Mouse (Mus musculus) MEL (cell line): ENCODE results near the gene Rab4b. TPM values are rescaled to one million over a fixed set of nuclear protein-coding genes. Genes with fewer than 3 reads are reported as not detected.
A peak's percentile ranks its signal among the peaks of the same experiment; 100 is the strongest.

Experiments used
- DNase-seq: peaks from one replicate; pipeline ENCODE4 v3.0.0; 2011; ENCODE audit warnings: low read depth, low spot score
- H3K27ac ChIP-seq: 2 replicates; pipeline ENCODE4 v1.5.1; 2012; ENCODE audit warnings: low read depth, mild to moderate bottlenecking, control low read depth, low read length, moderate library complexity; ENCODE audit not compliant: control insufficient read depth
- H3K27me3 ChIP-seq, 2 experiments: fragments of 150-350 bp in 1 of 2; sonication (generic) in 1 of 2; 2 replicates each; pipeline ENCODE4 v1.6.1; 2012; ENCODE audit warnings: low read length in 2 of 2, mild to moderate bottlenecking in 2 of 2, improper control_type of control experiment in 1 of 2, moderate library complexity in 1 of 2; ENCODE audit not compliant: insufficient read depth in 2 of 2, control insufficient read depth in 1 of 2
- H3K36me3 ChIP-seq, 2 experiments: 2 replicates each; pipeline ENCODE4 v1.6.1; 2012 to 2014; ENCODE audit warnings: low read length in 2 of 2, improper control_type of control experiment in 1 of 2, inconsistent platforms in 1 of 2, mild to moderate bottlenecking in 1 of 2; ENCODE audit not compliant: insufficient read depth in 2 of 2, control insufficient read depth in 1 of 2
- H3K4me1 ChIP-seq, 2 experiments: fragments of 150-350 bp in 1 of 2; sonication (generic) in 1 of 2; 2 replicates each; pipeline ENCODE4 v1.6.1; 2012; ENCODE audit warnings: low read length in 2 of 2, improper control_type of control experiment in 1 of 2, mild to moderate bottlenecking in 1 of 2; ENCODE audit not compliant: insufficient read depth in 2 of 2, control insufficient read depth in 1 of 2
- H3K4me3 ChIP-seq, 2 experiments: fragments of 150-350 bp in 1 of 2; sonication (generic) in 1 of 2; 2 replicates each; pipeline ENCODE4 v1.5.1; 2012; ENCODE audit warnings: low read depth in 2 of 2, low read length in 2 of 2, mild to moderate bottlenecking in 2 of 2, moderate library complexity in 2 of 2, control low read depth in 1 of 2, improper control_type of control experiment in 1 of 2; ENCODE audit not compliant: control insufficient read depth in 1 of 2, insufficient read depth in 1 of 2
- H3K79me2 ChIP-seq: 2 replicates; pipeline ENCODE4 v1.6.1; 2012; ENCODE audit warnings: mild to moderate bottlenecking, low read length, moderate library complexity; ENCODE audit not compliant: control insufficient read depth, poor library complexity, insufficient read depth
- H3K9ac ChIP-seq: 2 replicates; pipeline ENCODE4 v1.6.1; 2012; ENCODE audit warnings: low read depth, mild to moderate bottlenecking, control low read depth, low read length, moderate library complexity; ENCODE audit not compliant: control insufficient read depth, poor library complexity, severe bottlenecking
- H3K9me3 ChIP-seq: fragments of 150-350 bp; sonication (generic); replicated peaks from 2 replicates; pipeline ENCODE4 v1.6.1; 2012; ENCODE audit warnings: mild to moderate bottlenecking, low read length, improper control_type of control experiment, moderate library complexity; ENCODE audit not compliant: insufficient read depth
- BHLHE40 ChIP-seq: IDR thresholded peaks from 2 replicates; pipeline ENCODE4 v1.6.1; 2012; ENCODE audit warnings: low read depth, mild to moderate bottlenecking, inconsistent platforms, low read length, improper control_type of control experiment, borderline replicate concordance
- CHD1 ChIP-seq: IDR thresholded peaks from 2 replicates; pipeline ENCODE4 v1.6.1; 2012; ENCODE audit warnings: low read depth, mild to moderate bottlenecking, inconsistent platforms, low read length, improper control_type of control experiment
- CHD2 ChIP-seq: IDR thresholded peaks from 2 replicates; pipeline ENCODE4 v1.6.1; 2011; ENCODE audit warnings: low read length, improper control_type of control experiment
- CTCF ChIP-seq, 3 experiments: IDR thresholded peaks in 2 of 3; conservative IDR thresholded peaks in 1 of 3; 2 replicates each; pipeline ENCODE4 v1.5.1; 2011 to 2012; ENCODE audit warnings: low read length in 3 of 3, low read depth in 2 of 3, mild to moderate bottlenecking in 2 of 3, improper control_type of control experiment in 1 of 3, inconsistent platforms in 1 of 3, mixed read lengths in 1 of 3, moderate library complexity in 1 of 3; ENCODE audit not compliant: control insufficient read depth in 1 of 3, insufficient read depth in 1 of 3, poor library complexity in 1 of 3, severe bottlenecking in 1 of 3
- E2F4 ChIP-seq: IDR thresholded peaks from 2 replicates; pipeline ENCODE4 v1.6.1; 2011; ENCODE audit warnings: low read depth, low read length, improper control_type of control experiment, borderline replicate concordance
- ELF1 ChIP-seq: IDR thresholded peaks from 2 replicates; pipeline ENCODE4 v1.6.1; 2014; ENCODE audit warnings: low read depth, mild to moderate bottlenecking, inconsistent platforms, low read length, improper control_type of control experiment, moderate library complexity
- ETS1 ChIP-seq: IDR thresholded peaks from 2 replicates; pipeline ENCODE4 v1.6.1; 2012; ENCODE audit warnings: low read depth, mild to moderate bottlenecking, inconsistent platforms, low read length, improper control_type of control experiment, moderate library complexity
- GABPA ChIP-seq: IDR thresholded peaks from 2 replicates; pipeline ENCODE4 v1.6.1; 2012; ENCODE audit warnings: low read depth, mild to moderate bottlenecking, inconsistent platforms, low read length, improper control_type of control experiment, moderate library complexity
- GATA1 ChIP-seq: IDR thresholded peaks from 2 replicates; pipeline ENCODE4 v1.6.1; 2011; ENCODE audit warnings: low read depth, low read length, improper control_type of control experiment
- HCFC1 ChIP-seq: IDR thresholded peaks from 2 replicates; pipeline ENCODE4 v1.6.1; 2012; ENCODE audit warnings: low read depth, mild to moderate bottlenecking, inconsistent platforms, low read length, improper control_type of control experiment, moderate library complexity
- JUND ChIP-seq: IDR thresholded peaks from 2 replicates; pipeline ENCODE4 v1.6.1; 2011; ENCODE audit warnings: low read depth, mild to moderate bottlenecking, improper control_type of control experiment, low read length
- MAX ChIP-seq: IDR thresholded peaks from 2 replicates; pipeline ENCODE4 v1.6.1; 2011; ENCODE audit warnings: low read length, improper control_type of control experiment
- MAZ ChIP-seq: IDR thresholded peaks from 2 replicates; pipeline ENCODE4 v1.6.1; 2012; ENCODE audit warnings: low read depth, mild to moderate bottlenecking, inconsistent platforms, low read length, improper control_type of control experiment
- MEF2A ChIP-seq: IDR thresholded peaks from 2 replicates; pipeline ENCODE4 v1.6.1; 2014; ENCODE audit warnings: low read depth, mild to moderate bottlenecking, inconsistent platforms, low read length, improper control_type of control experiment; ENCODE audit not compliant: poor library complexity, insufficient replicate concordance, severe bottlenecking; ENCODE audit errors: extremely low read depth
- MXI1 ChIP-seq: IDR thresholded peaks from 2 replicates; pipeline ENCODE4 v1.6.1; 2011; ENCODE audit warnings: mild to moderate bottlenecking, low read depth, low read length, improper control_type of control experiment
- MYC ChIP-seq: IDR thresholded peaks from 2 replicates; pipeline ENCODE4 v1.6.1; 2011; ENCODE audit warnings: low read depth, mild to moderate bottlenecking, low read length, improper control_type of control experiment, moderate library complexity
- NELFE ChIP-seq: IDR thresholded peaks from 2 replicates; pipeline ENCODE4 v1.6.1; 2011; ENCODE audit warnings: low read depth, low read length, improper control_type of control experiment
- POLR2AphosphoS2 ChIP-seq: IDR thresholded peaks from 2 replicates; pipeline ENCODE4 v1.6.1; 2011; ENCODE audit warnings: low read length, improper control_type of control experiment
- POLR2AphosphoS5 ChIP-seq: IDR thresholded peaks from 2 replicates; pipeline ENCODE4 v1.6.1; 2012; ENCODE audit warnings: low read depth, borderline replicate concordance, mild to moderate bottlenecking, inconsistent platforms, low read length, moderate library complexity, mixed read lengths
- RAD21 ChIP-seq: IDR thresholded peaks from 2 replicates; pipeline ENCODE4 v1.6.1; 2011; ENCODE audit warnings: mild to moderate bottlenecking, low read depth, low read length, improper control_type of control experiment
- RCOR1 ChIP-seq: IDR thresholded peaks from 2 replicates; pipeline ENCODE4 v1.6.1; 2012; ENCODE audit warnings: low read depth, mild to moderate bottlenecking, inconsistent platforms, low read length, improper control_type of control experiment
- SIN3A ChIP-seq: IDR thresholded peaks from 2 replicates; pipeline ENCODE4 v1.6.1; 2012; ENCODE audit warnings: low read length, improper control_type of control experiment, inconsistent platforms
- SMC3 ChIP-seq: IDR thresholded peaks from 2 replicates; pipeline ENCODE4 v1.6.1; 2011; ENCODE audit warnings: low read depth, low read length, improper control_type of control experiment
- TAL1 ChIP-seq: IDR thresholded peaks from 2 replicates; pipeline ENCODE4 v1.6.1; 2012; ENCODE audit warnings: mild to moderate bottlenecking, inconsistent platforms, low read length, moderate library complexity, mixed read lengths
- TBP ChIP-seq: IDR thresholded peaks from 2 replicates; pipeline ENCODE4 v1.8.0; 2011; ENCODE audit warnings: low read depth, low read length, improper control_type of control experiment
- UBTF ChIP-seq: IDR thresholded peaks from 2 replicates; pipeline ENCODE4 v1.6.1; 2012; ENCODE audit warnings: low read depth, mild to moderate bottlenecking, inconsistent platforms, low read length, improper control_type of control experiment, moderate library complexity, borderline replicate concordance; ENCODE audit not compliant: insufficient read depth
- USF1 ChIP-seq: IDR thresholded peaks from 2 replicates; pipeline ENCODE4 v1.6.1; 2014; ENCODE audit warnings: low read depth, mild to moderate bottlenecking, inconsistent platforms, low read length, improper control_type of control experiment, moderate library complexity
- USF2 ChIP-seq, 2 experiments: IDR thresholded peaks; 2 replicates each; pipeline ENCODE4 v1.6.1; 2011 to 2012; ENCODE audit warnings: improper control_type of control experiment in 2 of 2, low read length in 2 of 2, borderline replicate concordance in 1 of 2, inconsistent platforms in 1 of 2, low read depth in 1 of 2, mild to moderate bottlenecking in 1 of 2; ENCODE audit not compliant: insufficient read depth in 1 of 2
- ZC3H11A ChIP-seq: IDR thresholded peaks from 2 replicates; pipeline ENCODE4 v1.6.1; 2012; ENCODE audit warnings: low read depth, mild to moderate bottlenecking, inconsistent platforms, low read length, improper control_type of control experiment
- ZKSCAN1 ChIP-seq: IDR thresholded peaks from 2 replicates; pipeline ENCODE4 v1.6.1; 2012; ENCODE audit warnings: low read depth, mild to moderate bottlenecking, inconsistent platforms, low read length, improper control_type of control experiment, moderate library complexity
- ZMIZ1 ChIP-seq: IDR thresholded peaks from 2 replicates; pipeline ENCODE4 v1.6.1; 2012; ENCODE audit warnings: low read depth, mild to moderate bottlenecking, inconsistent platforms, low read length, improper control_type of control experiment, moderate library complexity
- ZNF384 ChIP-seq: IDR thresholded peaks from 2 replicates; pipeline ENCODE4 v1.6.1; 2012; ENCODE audit warnings: low read depth, mild to moderate bottlenecking, inconsistent platforms, low read length, improper control_type of control experiment
- polyA plus RNA-seq, 2 experiments: library from polyadenylated mRNA; stranded (reverse) in 1 of 2; unstranded in 1 of 2; fragments of >175 nt in 1 of 2; fragments of >200 nt in 1 of 2; gene quantifications; 2 replicates each; pipeline versions ENCODE4 v1.2.1 to v1.2.4; 2012; ENCODE audit warnings: low replicate concordance in 2 of 2, low read depth in 1 of 2; ENCODE audit not compliant: insufficient read length in 2 of 2, insufficient read depth in 1 of 2, missing spikeins in 1 of 2
- total RNA-seq: library from RNA; depleted of rRNA; stranded (reverse); fragments of 300-350 nt; gene quantifications from 2 replicates; pipeline ENCODE4 v1.2.3, GENCODE M21; 2012

Rab4b gene
- total and polyA plus RNA-seq, 3 experiments = 6.7 to 32.6 TPM; not detected in 1

GRCm38 (mm10) chr7:27133156-27133555 is 45.5 kb downstream of the Rab4b start:
- Histone ChIP-seq H3K4me1 (no peaks in the 10 kb centered on the region), H3K4me3 (no peak overlapping the region), H3K79me2 (no peaks in the 10 kb centered on the region), H3K9me3 (no peaks in the 10 kb centered on the region), H3K27ac (no peak overlapping the region), H3K36me3 (no peaks in the 10 kb centered on the region), H3K9ac (no peak overlapping the region), H3K27me3 (no peaks in the 10 kb centered on the region)
- TF ChIP-seq ZKSCAN1 (no peak), MYC (no peak), NELFE (no peak), SIN3A (no peak), HCFC1 (no peak), ELF1 (no peak), ZC3H11A (no peak), SMC3 (no peak)
- no peak for DNase-seq

- no peak overlapping the region for H3K27ac ChIP-seq
- no peaks in the 10 kb centered on the region for H3K9me3 ChIP-seq
- no peaks in the 10 kb centered on the region for H3K27me3 ChIP-seq
- H3K9ac ChIP-seq = no peak overlapping the region
- TF ChIP-seq MXI1 (no peak), ZC3H11A (0 out of 2 replicates have a peak, but pooled peaks have one; percentile 22), USF1 (no peak), TBP (no peak), BHLHE40 (no peak), TAL1 (no peak), HCFC1 (no peak), MAZ (no peak), GABPA (no peak), SIN3A (no peak), UBTF (no peak), ZMIZ1 (no peak), GATA1 (no peak), ZNF384 (no peak), CHD2 (no peak), POLR2AphosphoS5 (no peak), E2F4 (no peak), RAD21 (peak; percentile 46), JUND (no peak), POLR2AphosphoS2 (no peak), RCOR1 (no peak), USF2 (IDR thresholded peaks at IDR 0.05; ENCODE audit: borderline replicate concordance in 1 of 2, insufficient read depth in 1 of 2, low read depth in 1 of 2, low read length in 2 of 2) (no peak), ETS1 (no peak), MAX (no peak), MEF2A (no peak), CTCF (IDR thresholded peaks at IDR 0.05 in 2 of 3, conservative IDR thresholded peaks at IDR 0.05 in 1 of 3; ENCODE audit: control insufficient read depth in 1 of 3, insufficient read depth in 1 of 3, low read depth in 2 of 3, low read length in 3 of 3, poor library complexity in 1 of 3, severe bottlenecking in 1 of 3) (peak in 2 of 3 experiments; percentile 67 to 68; a peak in 5 of 6 replicates), ZKSCAN1 (no peak), CHD1 (no peak), SMC3 (peak; percentile 59)
- no peaks in the 10 kb centered on the region for H3K79me2 ChIP-seq
- no peaks in the 10 kb centered on the region for H3K36me3 ChIP-seq
- H3K4me1 ChIP-seq = no peaks in the 10 kb centered on the region
- H3K4me3 ChIP-seq = no peak overlapping the region
- peak; percentile 65 for DNase-seq
These were observed 46.1 kb downstream of the Rab4b start for GRCm38 (mm10) chr7:27132588-27132987.
